Mouse (Mus musculus) ovary, adult 10 weeks (tissue): Measurements from ENCODE around the gene Slco3a1. TPM values are rescaled to one million over a fixed set of nuclear protein-coding genes. Genes with fewer than 3 reads are reported as not detected.

ENCODE experiments used
- polyA plus RNA-seq: library from polyadenylated mRNA; stranded (reverse); fragments of 350-450 nt; fragmentation: Illumina TruSeq; extraction: RNeasy Lipid Tissue Mini Kit (QIAGEN cat#74804); gene quantifications from one replicate; pipeline ENCODE4 v1.2.3, GENCODE M21; 2014

The Slco3a1 gene
- 63.2 TPM for polyA plus RNA-seq

DNA sequence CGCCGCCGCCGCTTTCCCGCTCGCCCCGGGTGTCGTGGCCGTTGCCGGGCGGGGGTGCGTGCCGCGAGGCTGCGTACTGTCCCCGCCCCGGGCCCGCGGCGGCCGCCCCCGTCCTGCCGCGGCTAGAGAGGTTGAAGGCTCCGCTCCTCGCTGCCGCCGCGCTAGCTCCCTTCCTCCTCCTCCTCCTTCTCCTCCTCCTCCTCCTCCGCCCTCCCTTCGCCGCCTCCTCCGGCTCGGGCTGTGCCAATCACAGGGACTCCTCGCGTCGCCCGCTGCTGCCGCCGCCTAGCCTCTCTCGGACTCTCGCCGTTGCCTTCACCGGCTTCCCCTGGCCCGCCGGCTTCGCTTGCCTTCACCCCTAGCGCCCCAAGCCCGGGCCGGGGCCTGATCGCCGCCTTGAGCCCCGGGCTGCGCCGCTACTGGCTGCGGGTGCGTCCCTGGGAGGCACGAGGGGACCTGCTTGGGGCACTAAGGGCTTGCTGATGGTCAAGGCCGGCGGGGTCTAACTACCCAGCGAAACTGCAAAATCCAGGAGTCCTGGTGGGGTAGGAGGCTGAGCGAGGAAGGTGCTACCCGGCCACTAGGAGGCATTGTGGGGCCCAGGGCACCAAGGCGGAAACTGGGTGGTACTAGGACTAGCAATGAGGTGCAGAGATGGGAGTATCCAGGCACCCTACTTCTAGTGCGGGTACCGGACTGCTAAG, at the start of gene Slco3a1:
Gene Slco3a1, minus strand, starts transcription at position 173 of the 704 bp plus-strand sequence.

